Mouse (Mus musculus) heart, adult 11 months (tissue): ENCODE data around the gene Mtmr12.

Experiments
- DNase-seq: peaks from one replicate; pipeline ENCODE4 v3.0.0; 2022

Gene Mtmr12

DNA sequence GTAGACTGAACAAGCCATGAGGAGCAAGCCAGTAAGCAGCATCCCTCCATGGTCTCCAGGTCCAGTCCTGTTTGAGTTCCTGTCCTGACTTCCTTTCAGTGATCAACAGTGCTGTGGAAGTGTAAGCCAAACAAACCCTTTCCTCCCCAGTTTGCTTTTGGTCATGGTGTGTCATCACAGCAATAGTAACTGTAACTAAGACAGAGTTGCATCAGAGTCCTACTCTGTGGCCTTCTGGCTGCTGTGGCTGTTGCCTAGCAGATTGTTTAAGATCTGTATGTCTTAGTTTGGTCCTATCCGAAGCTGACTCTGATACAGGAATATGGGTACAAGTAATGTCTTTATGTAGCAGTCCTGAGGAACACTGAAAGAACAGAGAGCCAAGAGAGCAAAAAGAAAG lies 75.0 kb downstream of the Mtmr12 start:
- DNase-seq = no peak

- peak; percentile 91 for DNase-seq
Measured at GRCm38 (mm10) chr15:12284794-12285534, 80.1 kb downstream of the Mtmr12 start.

DNA sequence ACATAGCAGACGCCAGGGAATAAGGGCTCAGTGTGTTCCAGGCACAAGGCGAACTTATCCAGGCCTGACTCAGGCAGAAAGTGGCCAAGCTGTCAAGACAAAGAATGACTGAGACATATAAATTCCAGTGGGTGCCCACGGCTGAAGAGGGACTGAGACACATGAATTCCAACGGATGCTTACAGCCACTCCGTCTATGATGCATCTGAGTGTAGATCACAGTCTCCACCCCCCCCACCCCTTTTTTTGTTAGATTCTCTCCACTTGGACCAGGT lies 80.6 kb downstream of the Mtmr12 start:
- no peak for DNase-seq

DNA sequence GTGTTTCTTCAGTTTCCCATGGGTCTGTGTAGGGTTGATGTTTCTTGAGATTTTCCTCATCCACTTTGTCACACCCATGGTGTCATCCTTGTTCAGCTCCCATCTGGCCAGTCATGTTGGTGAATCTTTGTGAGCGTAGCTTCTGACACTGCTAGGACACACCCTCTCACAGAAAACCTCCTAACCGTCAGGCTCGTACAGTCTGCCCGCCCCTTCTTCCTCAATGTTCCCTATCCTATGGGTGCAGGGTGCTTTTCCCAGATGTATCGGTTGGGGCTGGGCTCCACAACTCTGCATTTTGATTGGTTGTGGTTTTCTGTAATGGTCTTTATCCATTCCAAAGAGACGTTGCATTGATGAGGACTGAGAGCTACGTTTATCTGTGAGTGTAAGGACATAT lies 85.5 kb downstream of the Mtmr12 start:
- DNase-seq = no peak

GRCm38 (mm10) chr15:12291757-12292156 lies 86.9 kb downstream of the Mtmr12 start:
- DNase-seq = no peak

GRCm38 (mm10) chr15:12296228-12296627 lies 91.4 kb downstream of the Mtmr12 start:
- no peak for DNase-seq

GRCm38 (mm10) chr15:12298231-12298737 lies 93.5 kb downstream of the Mtmr12 start:
- DNase-seq = peak; percentile 62

- DNase-seq = no peak
Measured at GRCm38 (mm10) chr15:12301771-12302170, 96.9 kb downstream of the Mtmr12 start.

DNA sequence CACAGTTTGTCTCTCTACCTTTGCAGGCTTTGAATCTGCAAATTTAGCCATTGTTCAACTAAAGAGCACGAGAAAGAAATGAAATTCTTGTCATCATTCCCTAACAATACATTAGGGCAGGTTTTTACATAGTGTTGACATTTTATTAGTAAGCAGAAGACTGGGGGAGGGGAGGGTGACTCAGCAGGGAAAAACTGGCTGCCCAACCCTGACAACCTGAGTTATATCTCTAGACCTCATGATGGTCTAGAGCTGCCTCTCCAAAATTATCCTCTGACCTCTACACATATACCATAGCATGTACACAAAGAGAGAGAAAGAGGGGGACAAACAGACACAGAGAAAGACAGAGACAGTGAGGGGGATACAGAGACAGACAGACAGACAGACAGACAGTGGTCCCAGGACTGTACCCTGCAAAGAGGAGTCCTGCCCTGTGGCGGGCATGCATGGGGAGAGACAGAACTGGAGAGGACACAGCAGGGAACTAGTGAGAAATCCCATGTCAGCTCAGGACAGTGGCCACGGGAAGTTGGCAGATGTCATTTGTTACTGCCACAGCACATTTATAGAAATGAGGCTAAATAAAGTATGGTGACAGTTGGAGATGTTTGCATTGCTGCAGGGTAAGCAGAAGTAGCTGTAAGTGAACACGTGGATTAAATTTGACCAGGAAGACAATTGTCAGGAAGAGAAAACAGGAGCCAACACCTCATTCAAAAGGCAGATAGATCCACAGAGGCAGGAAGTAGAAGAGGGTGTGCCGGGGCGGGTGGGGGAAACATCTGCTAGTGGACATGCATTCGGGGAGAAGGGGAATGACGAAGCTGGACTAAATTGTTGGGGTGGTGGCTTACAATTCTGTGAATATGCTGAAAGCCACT lies 101.6 kb downstream of the Mtmr12 start:
- DNase-seq = peak; percentile 95

GRCm38 (mm10) chr15:12307114-12307513 lies 102.3 kb downstream of the Mtmr12 start:
- no peak for DNase-seq

DNA sequence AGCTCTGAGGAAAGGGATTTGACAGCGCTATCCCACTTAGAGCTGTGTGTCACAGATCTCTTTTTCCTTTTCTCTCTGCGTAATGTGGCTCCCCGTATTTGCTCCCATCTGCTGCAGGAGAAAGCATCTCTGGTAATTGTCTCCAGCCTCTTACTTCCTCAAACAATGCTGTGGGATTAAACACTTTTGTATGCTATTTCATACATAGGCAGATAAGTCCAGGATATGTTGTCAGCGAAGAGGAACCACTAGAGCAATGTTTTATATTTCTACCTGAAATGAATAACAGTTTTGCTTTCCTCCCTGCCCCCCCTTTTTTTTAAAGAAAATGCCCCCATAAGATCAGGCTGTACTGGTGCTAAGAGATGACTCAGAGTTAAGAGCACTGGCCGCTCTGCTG lies 103.7 kb downstream of the Mtmr12 start:
- DNase-seq = peak; percentile 63

- no peak for DNase-seq
Measured at GRCm38 (mm10) chr15:12310676-12311075, 105.8 kb downstream of the Mtmr12 start.

- DNase-seq = no peak
Measured at GRCm38 (mm10) chr15:12311465-12311864, 106.6 kb downstream of the Mtmr12 start.

- DNase-seq = peak; percentile 95
Measured at GRCm38 (mm10) chr15:12313255-12313654, 108.4 kb downstream of the Mtmr12 start.

DNA sequence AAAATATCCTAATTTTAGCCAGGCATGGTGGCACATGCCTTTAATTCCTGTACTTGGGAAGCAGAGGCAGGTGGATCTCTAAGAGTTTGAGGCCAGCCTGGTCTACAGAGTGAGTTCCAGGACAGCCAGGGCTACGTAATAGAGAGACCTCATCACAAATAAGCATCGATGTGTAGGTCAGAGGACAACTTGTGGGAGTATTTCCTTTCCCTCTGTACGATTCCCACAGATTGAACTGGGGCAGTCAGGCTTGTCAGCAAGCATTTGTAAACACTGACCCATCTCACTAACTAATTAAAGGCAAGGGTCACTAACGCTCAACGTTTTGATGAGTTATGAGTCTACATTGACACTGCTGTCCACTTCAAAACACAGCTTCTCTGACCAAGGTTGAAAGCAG lies 109.8 kb downstream of the Mtmr12 start:
- DNase-seq = no peak

- no peak for DNase-seq
Measured at GRCm38 (mm10) chr15:12315996-12316395, 111.2 kb downstream of the Mtmr12 start.

DNA sequence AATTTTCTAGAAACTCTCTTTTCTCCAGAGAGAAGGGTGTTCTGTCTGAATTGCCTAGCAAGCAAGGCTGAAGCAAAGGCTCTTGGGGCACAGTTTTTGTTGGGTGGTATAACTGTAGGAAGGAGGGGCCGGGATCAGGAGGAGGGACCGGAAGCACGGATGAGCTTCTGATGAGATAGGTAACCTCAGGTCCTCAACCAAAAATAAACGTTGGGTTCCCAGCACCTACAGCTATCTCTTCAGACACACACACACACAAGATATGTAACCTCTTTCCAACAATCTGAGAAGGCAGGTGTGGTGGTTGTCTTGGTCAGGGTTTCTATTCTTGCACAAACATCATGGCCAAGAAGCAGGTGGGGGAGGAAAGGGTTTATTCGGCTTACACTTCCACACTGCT lies 112.5 kb downstream of the Mtmr12 start:
- no peak for DNase-seq

GRCm38 (mm10) chr15:12318451-12318850 lies 113.6 kb downstream of the Mtmr12 start:
- DNase-seq = peak; percentile 94

GRCm38 (mm10) chr15:12319889-12320288 lies 115.1 kb downstream of the Mtmr12 start:
- peak; percentile 88 for DNase-seq

DNA sequence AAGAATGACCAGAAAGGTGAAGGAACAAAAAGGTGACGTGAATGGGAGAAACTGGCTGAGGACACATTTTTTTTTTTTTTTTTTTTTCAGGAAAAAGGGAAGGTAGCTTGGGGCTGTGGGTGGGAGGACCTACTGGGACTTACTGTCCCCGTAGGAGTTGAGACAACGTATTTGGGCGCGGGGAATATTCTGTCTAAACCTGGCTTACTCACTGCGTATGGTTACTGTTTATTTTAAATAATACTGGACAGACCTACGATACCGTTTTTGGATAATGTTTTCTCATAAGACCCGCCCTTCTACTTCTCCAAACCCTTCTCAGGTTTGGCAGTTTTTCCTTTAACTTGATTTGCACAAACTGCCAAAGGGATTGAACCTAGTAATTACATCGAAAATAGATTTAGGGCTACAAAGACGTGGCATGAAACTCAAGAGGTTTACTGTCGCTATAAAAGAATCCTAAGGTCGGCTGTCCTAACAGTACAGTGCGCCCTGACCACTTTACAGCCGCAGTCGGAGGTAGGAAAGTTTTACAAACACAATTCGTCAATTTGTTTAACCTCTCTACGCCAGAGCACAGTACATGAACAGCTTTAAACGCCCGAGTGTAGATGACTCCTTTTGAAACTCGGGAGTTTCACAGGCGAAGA lies 115.7 kb downstream of the Mtmr12 start:
- peak; percentile 72 for DNase-seq

DNA sequence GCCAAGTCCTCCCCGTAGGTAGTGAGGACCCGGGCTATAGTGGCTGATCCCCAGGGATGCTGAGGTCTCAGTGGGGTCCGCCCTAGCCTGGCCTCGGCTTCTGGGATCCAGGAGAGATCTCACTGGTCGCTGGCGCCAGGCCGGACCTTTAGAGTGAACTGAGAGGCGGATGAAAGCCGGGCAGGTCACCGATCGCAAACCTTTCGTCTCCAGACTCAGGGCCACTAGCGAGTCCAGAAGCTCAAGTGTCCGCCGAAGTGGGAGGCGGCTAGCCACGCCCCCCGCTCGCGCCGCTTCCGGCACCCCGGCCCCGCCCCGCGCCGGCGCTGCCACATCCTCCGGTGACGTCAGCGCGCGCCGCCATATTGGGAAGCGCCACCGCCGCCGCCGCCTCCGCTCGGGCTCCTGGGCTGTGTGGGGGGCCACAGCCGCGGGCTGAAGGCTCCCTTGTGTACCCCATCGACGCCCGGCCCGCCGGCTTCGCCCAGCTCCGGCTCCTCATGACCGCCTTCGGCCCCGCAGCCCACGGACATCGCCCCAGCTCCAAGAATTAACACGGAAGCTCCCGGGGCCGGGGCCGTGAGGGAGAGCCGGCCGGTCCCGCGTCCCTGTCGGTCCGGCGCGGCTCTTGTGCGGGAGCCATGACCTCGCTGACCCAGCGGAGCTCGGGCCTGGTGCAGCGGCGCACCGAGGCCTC lies 116.4 kb downstream of the Mtmr12 start, which contains the start of gene Golph3:
TSS of gene Golph3 (plus strand) at position 360 of the 697 bp plus-strand sequence.
- DNase-seq = peak; percentile 100

- peak; percentile 96 for DNase-seq
Measured at GRCm38 (mm10) chr15:12321788-12322621, 117.2 kb downstream of the Mtmr12 start, which contains the start of gene 1810049J17Rik. Gene 1810049J17Rik, minus strand, starts transcription at chr15:12321899.
